Mouse (Mus musculus) kidney, postnatal 36 days (tissue): ENCODE results near the gene Skap1.
"Not testable (repeated sequence)": the region's sequence is repeated elsewhere in the genome, so short reads cannot be mapped to it uniquely, and the experiment has no call there.

Source experiments
- DNase-seq, 2 experiments: peaks; one replicate each; pipeline ENCODE4 v3.0.0; 2021 to 2022; ENCODE audit warnings: mixed read lengths in 2 of 2

Gene Skap1

DNA sequence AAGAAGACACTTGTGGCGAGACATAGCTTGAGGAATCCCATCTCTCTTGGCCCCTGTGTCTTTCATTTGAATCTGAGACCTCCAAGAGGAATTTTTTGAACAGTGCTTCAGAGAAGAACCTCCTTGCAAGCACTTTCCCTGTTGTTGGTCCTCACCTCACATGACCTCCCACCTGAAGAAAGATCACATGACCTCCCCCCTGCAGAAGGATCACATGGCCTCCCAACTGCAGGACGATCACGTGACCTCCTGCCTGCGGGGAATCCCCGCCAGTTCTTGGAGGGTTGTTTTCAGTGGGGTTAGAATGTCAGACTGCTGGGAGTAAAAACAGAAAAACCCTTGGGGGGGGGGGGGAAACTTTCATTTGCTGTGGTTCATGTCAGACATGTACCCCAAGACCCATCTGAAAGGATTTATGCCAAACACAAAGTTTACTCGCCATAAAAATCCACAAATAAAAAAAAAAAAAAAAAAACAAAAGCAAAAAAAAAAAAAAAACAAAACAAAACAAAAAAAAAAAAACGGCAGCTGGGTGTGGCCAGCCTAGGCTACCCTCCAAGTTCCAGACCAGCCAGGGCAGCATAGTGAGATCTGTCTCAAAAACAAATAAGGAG, 232.6 kb downstream of the Skap1 start:
- peak; percentile 65 to 71 for DNase-seq

DNA sequence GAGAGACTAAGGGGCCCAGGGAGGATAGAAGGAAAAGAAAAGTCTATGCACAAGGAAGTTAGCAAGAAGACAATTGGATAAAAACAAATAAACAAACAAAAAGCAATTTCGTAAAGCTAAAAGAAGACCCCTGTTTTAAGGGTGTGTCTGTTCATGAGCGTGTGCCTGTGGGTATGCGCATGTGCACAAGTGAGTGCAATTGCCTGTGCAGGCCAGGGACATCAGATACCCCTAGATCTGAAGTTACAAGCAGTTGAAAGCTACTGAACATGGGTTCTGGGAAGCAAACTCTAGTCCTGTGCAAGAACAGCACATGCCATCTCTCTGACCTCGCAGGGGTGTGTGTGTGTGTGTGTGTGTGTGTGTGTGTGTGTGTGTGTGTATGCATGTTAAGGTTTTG, 233.1 kb downstream of the Skap1 start:
- no peak for DNase-seq

DNA sequence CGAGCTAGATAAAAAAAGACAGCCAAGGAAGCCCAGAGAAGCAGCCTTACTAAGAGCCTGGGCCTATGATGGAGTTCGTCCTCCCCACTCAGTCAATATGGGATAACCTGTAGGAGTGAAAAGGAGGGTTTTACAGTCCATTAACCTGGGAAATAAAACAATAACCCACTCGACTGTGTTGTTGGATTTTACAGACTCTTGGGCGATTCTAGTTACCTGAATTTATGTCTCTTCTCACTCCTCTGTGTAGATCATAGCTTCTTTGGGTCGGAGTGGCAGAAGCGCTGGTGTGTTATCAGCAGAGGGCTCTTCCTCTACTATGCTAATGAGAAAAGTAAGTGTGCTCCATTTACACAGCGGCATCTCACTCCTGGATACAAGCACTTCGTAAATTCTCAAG, 239.4 kb downstream of the Skap1 start:
- DNase-seq, result no peak

DNA sequence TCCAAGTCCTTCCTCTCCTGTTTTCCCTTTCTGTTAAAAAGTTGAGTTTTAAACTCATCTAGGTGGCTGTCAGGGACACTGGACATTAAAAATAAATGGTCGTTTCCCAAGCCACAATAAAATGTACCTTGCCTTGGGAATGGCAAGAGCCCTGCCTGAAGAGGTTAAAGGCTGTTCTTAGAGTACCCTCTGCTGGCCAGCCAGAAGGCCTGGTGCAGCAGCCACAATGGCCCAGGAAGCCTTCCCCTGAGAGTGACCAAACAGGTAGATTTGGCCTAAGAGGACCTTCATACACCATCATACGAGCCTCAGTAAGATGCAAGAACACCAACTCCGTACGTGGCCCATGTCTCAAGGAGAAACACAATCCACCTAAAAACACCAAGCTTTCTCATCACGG, 246.9 kb downstream of the Skap1 start:
- DNase-seq, result peak; percentile 25 to 35

DNA sequence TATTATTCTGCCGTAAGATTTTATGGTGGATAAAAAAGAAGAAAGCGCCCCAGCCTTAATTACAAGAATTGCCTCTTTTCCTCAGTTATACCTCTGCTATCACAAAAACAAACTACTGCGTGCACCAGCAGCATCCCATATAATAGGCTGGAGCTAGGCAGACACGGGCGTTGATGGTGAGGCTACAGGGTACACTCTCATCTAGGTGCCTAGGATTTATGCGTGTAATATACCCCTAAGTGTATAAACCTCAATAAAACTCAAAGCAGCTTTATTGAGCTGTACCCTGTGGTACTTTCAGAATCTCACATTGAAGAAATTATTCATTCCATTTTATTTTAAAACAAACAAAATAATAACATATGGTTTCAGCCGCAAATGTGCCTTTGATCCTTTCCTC, 247.3 kb downstream of the Skap1 start:
- no peak for DNase-seq

DNA sequence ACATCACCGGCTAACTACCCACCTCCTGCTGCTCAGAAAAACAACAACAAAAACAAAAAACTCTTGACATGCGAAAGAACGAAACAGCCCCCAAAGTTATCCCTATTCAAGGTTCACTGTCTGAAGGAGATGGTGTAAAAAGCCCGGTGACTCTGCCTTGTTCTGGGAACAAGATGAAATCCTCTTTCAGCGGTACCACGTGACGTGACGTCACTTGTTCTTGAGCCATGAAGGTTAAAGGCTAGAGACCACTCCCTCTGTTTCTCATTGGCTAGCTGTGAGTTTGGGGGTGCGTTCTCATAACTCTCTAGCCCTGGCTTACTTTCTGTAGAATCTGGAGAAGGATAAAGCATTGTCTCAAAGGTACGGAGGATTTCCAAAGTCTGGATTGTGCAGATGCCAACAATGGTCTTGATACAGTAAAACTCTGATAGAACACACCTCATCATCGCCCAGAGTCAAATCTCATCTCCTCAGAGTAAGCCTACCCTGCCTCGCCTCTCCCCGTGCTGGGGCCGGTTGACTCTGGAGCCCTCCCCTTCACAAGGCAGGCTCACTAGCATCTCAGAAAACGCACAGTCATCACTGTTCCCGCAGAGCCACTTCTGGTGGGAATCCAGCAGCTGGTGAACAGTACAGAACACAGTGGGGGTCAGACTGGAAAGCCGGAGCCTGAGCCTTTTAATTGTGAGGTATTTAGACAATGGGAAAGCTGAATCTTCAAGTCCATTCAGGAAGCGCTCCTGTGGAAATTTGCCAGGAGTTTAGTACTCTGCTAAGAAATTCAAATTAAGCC, 249.0 kb downstream of the Skap1 start:
- no peak for DNase-seq

DNA sequence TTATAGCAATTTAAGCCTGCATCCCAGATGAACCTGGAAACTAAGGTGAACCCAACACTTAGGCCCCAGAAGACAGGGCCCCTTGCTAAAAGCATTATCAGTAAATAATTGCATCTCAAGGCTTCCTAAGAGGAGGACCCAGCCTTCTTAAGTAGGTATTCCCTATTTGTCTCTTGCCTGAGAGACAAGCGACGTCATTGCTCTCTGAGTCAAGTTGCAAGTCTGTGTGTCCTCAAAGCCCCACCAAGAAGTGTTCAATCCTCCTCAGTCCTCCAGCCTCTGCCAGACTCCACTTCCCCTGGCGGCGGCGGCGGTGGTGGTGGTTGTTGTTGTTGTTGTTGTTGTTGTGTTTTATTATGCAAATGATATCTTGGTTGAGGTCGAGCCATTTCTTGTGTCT, 249.6 kb downstream of the Skap1 start:
- DNase-seq, result no peak

DNA sequence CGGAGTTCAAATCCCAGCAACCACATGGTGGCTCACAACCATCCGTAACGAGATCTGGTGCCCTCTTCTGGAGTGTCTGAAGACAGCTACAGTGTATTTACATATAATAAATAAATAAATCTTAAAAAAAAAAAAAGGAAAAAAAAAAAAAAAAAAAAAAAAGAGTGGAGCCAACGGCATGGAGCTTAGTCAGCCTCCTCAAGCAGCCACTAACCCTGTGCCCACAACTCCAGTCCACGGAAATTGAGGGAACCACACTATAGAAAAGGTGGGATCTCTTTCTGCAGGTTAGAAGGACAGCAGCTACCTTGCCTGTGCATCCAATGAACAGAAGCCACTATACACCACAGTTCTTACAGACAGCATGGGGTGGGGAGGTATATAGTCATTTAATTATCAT, 250.8 kb downstream of the Skap1 start:
- not testable (repeated sequence) for DNase-seq

DNA sequence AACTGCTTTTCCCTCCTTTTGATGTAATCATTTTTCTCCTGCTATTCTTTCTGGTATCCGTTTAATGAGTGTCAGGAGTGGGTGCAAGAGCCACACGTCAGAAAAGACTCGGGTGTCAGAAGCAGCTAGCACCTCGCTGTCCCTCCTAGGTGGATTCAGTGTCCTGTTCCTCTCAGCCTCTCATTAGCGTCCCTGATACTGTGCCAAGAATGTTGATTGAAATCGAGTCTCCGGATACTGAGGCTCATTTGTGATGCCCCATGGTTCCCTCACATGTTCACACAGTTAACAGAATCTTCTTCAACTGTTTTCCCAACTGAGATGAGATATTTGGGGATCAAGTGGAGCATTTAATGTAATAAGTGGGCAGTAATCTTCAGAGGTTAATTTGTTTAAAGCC, 254.2 kb downstream of the Skap1 start:
- DNase-seq, result no peak

DNA sequence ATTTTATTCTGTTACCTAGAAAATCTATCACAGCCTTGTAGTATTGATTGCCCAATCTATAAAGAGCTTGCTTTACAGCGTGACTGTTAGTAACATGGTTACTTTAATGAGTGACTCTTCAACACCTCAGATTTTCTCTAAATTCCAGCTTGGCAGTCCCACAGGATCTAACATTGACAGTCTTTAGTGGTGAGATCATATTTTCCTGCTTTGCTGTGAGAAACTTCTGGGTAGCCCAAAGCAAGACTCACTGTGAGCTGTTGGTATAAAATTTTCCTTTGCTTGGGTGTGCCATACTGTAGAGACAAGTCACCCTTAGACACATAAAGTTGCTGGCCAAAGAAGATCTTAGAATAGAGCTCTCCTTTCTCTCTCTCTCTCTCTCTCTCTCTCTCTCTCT, 261.4 kb downstream of the Skap1 start:
- no peak for DNase-seq

DNA sequence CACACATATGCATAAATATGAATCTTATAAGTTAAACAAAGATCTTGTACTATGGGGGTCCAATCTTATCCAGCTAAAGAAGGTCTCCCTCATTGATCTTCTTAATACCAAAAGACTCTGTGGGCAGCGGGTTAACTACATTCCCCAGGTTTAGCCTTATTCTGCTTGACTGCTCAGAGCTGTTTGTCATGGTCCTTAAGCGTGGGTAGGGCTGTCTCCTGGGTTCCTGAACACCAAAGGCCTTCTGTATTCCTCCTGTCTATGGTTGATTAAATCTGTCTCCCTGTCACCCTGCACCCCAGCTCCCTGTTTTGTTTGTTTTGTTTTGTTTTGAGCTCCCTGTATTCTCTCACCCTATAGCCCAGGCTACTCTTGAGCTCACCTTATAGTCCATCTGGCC, 264.2 kb downstream of the Skap1 start:
- no peak for DNase-seq

DNA sequence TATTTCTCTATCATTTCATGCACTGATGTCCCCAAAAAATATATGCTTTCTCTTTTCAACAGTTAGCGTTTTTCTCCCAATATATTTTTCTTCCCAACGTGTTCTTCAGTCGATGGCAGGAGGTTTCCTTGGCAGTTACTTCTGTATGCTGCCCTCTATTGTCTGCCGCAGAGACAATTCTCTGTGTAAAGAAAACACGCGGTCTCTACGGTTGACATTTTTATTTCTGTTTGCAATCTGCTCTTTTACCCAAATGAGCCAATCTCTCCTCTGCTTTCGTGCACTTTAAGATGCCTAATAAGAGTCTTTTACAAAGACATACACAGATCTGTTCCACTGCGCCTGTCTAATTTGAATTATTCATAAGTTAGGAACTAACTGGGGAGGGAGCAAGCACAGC, 265.1 kb downstream of the Skap1 start:
- no peak for DNase-seq

DNA sequence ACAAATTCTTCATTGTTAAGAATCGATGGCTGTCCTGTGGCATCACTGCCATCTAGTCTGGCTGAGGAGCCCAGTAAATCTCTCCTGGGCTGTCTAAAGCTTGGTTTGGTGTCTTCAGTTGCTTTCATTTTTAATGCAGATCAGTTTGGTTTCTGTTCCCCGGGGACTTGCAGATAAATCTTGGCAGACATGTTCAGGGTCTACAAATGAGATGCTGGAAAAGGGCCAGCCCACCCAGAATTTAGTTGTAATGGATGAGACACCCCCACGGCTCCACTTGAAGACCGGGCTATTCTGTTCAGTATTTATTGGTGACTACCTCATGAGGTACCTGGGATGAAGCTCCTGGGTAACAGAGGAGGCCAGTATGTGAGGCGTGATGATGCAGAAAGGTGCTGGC, 265.9 kb downstream of the Skap1 start:
- no peak for DNase-seq

DNA sequence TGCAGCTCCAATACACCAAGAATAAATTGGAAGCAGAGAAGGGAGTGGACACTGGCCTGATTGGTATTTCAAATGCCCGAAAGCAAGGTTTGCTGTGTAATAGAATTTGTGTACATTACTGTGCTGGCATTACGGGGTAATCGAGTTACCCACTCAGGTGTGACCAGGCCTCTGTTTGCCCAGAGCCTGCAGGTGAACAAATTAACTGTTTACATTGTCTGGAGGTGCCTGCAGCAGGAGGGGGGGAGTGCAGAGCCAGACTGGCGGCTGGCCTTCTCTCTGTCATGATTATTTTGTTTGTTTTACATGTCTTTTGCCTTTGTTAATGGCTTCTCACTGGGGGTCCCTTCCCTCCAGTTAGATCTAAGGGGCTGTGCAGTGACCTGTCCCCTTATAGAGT, 268.3 kb downstream of the Skap1 start:
- peak; percentile 16 to 24 for DNase-seq

DNA sequence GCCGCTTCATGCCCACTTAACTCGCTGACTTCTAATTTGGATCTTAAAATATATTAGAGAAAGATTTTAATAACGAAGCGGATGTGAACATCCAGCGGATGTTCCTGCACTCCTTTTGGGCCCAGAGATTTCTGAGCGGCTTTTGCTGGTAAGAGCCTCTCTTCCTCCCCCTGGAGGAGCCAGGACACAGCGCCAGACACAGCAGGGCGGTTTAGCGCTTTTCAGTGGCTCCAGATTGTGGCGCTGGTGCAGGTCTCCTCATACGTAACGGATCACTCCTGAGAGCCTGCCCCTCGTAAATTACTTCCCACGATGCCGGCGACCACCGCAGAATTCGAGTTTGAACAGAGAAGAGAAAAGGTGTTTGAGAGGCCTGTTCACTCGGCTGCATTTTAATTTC, 271.5 kb downstream of the Skap1 start:
- peak; percentile 51 to 79 for DNase-seq

DNA sequence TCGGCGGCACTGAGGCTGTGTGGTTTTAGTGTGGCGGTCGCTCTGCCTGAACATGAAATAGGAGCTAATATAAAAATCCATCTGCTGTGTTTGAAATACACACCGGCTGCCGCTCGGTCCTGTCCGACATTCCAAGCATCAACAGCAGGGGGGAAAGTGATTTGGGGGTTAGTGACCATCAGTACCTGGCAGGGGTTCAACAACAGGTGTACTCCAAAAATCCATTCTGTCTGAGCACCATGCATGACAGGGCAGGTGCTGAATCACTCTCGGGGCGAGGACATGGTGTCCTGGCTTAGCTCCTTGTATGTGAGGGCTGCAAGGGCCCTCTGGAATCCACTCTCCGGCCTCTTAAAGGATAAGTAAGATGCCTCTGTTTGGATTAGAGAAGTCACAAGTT, 272.0 kb downstream of the Skap1 start:
- no peak for DNase-seq

DNA sequence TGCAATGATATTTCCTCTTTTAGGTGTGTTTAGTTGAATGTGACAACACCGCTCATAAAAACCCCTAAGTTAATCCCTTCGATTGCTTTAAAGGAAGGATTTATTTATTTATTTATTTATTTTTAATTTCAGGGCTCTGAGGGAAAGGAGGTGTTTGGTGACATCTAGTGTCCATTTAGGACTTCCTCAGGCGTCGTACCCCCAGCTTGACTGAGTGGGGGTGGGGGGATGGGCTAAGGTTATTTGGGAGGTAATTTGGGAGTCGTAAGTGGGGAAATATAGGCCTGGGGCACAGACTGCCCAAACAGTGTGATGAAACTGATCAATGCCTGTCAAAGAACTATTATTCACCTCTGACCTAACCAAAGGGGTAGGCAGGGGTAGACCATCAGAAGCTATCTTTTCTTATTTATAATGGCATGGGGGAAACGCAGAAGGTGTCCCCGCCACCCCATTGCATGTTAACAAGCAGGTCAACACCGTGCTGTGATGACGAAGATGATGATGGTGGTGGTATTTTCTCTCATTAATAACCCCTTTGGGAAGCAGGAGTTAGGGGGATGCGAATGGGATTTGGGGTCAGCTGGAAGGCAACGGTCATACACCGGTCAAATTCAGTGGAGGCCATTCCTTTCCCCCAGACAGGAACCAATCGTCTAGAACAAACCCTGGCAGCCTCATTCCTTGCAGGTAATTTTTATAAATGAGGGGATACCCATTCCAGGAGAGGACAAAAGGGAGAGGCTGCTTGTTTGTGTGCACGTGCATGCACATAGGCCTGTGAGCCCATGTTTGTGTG, 273.5 kb downstream of the Skap1 start:
- no peak for DNase-seq

DNA sequence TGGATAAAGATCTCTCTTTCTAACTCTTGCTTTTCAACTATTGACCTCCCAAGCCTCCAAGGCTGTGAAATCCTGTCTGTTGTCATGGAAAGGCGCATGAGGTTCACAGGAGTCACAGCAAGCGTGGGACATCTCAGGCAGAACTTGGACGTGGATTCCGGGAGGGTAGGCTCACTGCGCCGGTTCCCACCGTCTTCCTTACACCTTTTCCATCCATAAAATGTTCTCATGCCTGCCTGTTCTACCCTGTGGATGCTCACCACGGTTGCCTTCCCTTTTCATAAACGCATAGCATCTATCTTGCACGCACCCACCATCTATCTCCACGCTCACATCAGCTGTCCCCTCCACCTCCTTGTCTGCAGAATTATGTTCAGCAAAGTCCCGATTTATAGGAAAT, 276.4 kb downstream of the Skap1 start:
- no peak for DNase-seq

DNA sequence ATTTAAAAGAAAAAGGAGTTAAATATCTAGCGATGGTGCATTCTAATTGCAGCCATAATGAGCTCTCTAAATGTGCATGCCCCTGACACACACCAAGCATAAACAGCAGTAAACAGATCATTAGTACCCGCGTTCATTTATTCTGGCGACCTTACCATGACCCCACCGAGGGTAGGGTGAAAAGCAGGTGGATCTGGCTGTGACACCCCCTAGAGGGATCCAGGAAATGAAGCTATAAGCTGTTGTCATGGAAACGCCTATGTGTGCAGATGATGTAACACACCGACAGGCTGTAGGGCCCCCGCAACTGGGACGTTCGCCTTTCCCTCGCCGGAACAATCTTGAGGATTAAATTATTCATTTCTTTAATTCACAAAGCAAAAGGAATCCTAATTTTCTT, 277.6 kb downstream of the Skap1 start:
- no peak for DNase-seq

DNA sequence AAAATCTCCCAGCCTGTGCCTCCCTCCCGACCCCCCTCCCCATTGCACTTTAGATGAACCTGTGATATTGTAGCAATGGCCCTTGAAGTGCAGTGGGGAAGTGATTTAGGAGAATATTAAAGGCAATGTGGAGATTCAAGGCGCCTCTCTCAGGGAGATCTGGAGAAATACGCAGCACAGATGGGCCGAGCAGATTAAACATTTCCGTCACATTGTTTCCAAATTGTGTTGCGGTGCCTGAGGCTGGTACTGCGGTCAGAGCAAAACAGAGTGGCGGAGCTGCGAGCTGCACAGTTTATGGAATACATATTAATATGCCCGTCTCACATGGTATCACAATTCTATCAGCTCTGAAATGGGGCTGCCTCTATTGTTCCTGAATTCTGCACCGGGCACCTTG, 278.6 kb downstream of the Skap1 start:
- DNase-seq, result no peak

DNA sequence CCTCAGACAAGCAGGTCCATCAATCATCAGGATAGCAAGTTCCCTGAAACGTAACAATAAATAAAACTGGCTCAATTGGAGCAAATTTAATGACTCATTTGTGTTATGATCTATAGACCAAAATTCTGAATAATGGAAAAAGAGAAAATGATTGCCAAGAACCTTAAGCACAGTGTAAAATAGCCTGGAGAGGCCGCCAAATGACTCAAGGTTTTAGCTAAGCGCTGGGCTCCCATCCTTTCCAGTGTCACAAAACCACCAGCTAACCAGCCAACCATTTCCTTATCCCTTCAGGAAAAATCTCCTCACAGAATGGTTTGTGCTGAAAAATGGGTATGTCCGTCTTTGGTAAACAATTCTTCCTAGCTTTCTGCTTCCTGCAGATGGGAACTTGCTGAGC, 279.5 kb downstream of the Skap1 start:
- DNase-seq, result no peak

DNA sequence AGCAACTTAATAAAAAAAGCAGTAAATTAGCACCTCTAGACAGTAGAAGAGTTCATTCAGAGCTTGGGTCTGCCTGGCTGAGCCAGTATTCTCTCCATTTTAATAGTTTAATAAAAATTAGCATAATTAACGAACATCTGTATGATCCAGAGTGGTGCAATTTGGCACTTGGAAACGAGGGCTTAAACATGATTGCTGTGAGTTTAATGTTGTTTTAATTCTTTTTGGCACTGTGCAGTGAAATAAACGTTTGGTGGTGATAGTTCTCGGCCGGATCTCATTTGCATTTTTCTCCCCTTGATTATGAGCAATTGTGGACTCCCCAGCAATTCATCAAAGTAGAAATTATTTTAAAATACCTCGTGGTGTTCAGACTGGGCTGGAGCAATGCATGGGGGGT, 282.3 kb downstream of the Skap1 start:
- no peak for DNase-seq

DNA sequence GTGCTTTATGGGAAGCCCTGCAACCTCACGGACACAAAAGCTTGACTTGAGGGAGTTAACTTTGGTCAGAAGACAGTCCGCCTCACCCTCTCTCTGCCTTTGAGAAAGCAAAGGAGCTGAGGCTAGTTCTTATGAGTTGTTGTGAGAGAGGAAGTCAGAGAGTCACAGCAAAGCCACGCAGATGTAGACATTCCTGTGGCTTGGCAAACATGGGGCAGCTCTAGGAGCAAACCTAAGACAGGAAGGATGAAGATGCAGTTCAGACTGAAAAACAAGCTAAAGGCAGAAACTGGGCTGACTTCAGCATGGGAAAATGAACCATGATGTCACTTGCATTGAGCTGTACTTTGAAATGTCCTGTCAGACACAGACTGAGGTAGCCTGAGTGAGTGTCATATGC, 283.2 kb downstream of the Skap1 start:
- DNase-seq, result no peak

DNA sequence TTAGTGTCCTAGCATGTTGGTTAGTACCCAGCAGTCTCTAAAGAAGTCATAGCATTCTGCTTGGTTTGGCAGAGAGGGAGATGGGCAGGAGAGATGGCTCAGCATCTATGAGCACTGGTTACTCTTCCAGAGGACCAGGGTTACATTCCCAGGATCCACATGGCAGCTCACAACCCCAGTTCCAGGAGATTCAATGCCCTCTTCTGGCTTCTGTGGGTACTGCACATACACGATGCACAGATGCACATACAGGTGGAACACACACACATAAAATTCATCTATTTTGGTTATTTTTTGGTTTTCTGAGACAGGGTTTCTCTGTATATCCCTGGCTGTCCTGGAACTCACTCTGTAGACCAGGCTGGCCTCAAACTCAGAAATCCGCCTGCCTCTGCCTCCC, 290.9 kb downstream of the Skap1 start:
- no peak for DNase-seq
